Mouse (Mus musculus) testis, adult 2 months (tissue): ENCODE data around the gene Itpr3. TPM values are rescaled to one million over a fixed set of nuclear protein-coding genes. Genes with fewer than 3 reads are reported as not detected.

Source experiments
- H3K27ac ChIP-seq: fragments of 200-500 bp; 2 replicates; pipeline ENCODE4 v1.5.1; 2012; ENCODE audit warnings: low read depth, low read length; ENCODE audit not compliant: control insufficient read depth, insufficient read depth
- H3K27me3 ChIP-seq: fragments of 200-500 bp; 2 replicates; pipeline ENCODE4 v1.6.1; 2012; ENCODE audit warnings: mild to moderate bottlenecking, low read length, moderate library complexity; ENCODE audit not compliant: control insufficient read depth, insufficient read depth
- H3K36me3 ChIP-seq: fragments of 200-500 bp; 2 replicates; pipeline ENCODE4 v1.6.1; 2012; ENCODE audit warnings: mild to moderate bottlenecking, low read length; ENCODE audit not compliant: control insufficient read depth, insufficient read depth
- H3K4me1 ChIP-seq: fragments of 200-500 bp; 2 replicates; pipeline ENCODE4 v1.6.1; 2012; ENCODE audit warnings: low read length; ENCODE audit not compliant: control insufficient read depth, insufficient read depth
- H3K4me3 ChIP-seq: fragments of 200-500 bp; 2 replicates; pipeline ENCODE4 v1.5.1; 2012; ENCODE audit warnings: low read depth, mild to moderate bottlenecking, low read length, moderate library complexity, mixed read lengths; ENCODE audit not compliant: control insufficient read depth
- CTCF ChIP-seq: fragments of 200-500 bp; IDR thresholded peaks from 2 replicates; pipeline ENCODE4 v1.5.1; 2012; ENCODE audit warnings: low read depth, mild to moderate bottlenecking, inconsistent platforms, low read length, moderate library complexity; ENCODE audit not compliant: control insufficient read depth, insufficient read depth, insufficient replicate concordance
- POLR2A ChIP-seq: fragments of 200-500 bp; IDR thresholded peaks from 2 replicates; pipeline ENCODE4 v1.6.1; 2012; ENCODE audit warnings: low read depth, mild to moderate bottlenecking, inconsistent platforms, low read length, moderate library complexity; ENCODE audit not compliant: control insufficient read depth
- polyA plus RNA-seq: library from polyadenylated mRNA; depleted of rRNA; stranded (reverse); fragments of >200 nt; gene quantifications from 2 replicates; pipeline ENCODE4 v1.2.3, GENCODE M21; 2012

Itpr3 gene
- polyA plus RNA-seq, 1 experiment: 32.7 TPM

DNA sequence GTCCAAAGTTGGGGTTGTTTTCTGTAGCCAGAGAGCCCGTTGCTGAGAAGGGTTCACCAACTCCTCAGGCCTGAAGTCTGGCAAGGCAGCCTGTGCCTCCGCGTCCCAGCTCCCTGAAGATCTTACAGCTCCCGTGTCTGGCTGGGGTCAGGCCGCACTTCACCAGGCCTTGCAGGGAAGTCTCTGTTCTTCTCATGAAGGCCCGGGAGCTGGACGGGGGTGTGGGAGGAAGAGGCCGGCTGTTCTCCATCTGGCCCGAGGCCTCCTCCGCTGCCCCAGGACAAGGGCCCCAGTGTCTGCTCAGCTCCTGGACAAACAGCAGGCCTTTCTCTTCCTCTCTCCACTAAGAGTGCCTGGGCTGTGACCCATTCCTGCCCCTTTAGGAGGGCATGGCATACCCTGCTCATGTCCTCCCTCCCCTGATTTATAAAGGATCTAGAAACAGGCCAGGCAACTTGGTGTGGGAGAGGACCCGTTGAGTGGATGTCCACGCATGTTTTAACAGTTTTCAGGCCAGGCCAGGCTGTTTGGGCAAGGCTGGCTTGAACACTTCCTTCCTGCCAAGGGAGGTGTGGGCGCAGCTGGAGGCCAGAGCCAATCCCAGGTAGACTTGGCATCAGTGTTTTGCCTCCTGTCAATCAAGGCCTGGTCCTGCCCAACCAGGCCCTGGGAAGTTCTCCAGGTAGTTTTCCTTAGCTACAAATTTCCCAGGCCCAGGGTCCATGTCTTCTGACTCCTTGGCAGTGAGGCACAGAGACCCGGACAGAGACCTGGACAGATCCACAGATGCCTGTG lies 8.5 kb upstream of the Itpr3 start:
- H3K4me3 ChIP-seq: no peak overlapping the region
- peak overlapping the region; percentile 81 for H3K27ac ChIP-seq
- TF ChIP-seq CTCF: no peak
- no peak; the same call in 1 of the 2 replicates for TF ChIP-seq POLR2A

DNA sequence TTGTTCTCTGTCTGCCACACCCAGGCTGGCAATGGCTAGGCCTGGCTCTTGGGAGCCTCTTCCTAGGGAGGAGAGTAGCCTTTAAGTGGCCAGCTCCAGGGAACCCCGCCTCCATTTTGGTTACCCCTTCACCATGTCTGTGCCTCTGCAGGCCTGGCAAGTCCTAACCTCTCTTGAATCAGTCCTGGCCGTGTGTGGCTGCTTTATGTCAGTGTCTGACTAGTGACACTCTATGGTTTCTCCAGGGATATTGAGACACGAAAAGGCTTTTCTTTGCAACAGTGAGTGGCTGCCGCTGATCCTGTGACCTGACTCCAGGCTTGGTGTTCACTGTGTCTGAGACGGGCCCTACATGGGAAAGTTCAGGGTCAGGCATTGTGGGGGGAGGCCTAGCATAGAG lies 6.3 kb upstream of the Itpr3 start:
- Histone ChIP-seq H3K4me1 (peaks cover 25% of the 10 kb centered on the region), H3K36me3 (no peaks in the 10 kb centered on the region), H3K4me3 (no peak overlapping the region), H3K27ac (no peak overlapping the region), H3K27me3 (no peaks in the 10 kb centered on the region)
- TF ChIP-seq CTCF (no peak), POLR2A (no peak)

More for the DNA sequence above, 8.5 kb upstream of the Itpr3 start:
- Histone ChIP-seq H3K36me3 (no peaks in the 10 kb centered on the region), H3K27me3 (no peaks in the 10 kb centered on the region), H3K4me1 (peaks cover 25% of the 10 kb centered on the region)

DNA sequence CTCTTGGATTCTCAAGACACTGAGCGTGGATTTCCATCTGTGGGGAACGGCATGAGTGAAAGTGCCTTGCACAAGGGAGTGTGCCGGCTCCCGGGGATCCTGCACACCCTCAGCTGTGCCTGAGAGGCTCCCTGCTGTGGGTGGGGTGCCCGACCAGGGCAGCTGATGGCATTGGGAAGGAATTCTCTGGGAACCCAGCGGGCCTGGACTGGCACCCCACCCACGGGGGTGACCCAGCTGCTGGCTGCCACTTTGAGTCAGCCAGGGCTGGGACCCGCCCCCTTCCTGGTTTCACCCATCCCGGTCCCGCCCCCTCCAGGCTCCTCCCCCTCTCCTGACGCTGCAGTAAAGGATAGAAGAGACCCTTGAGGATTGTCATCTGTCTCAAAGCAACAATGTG lies 5.6 kb upstream of the Itpr3 start:
- Histone ChIP-seq H3K27ac (no peak overlapping the region), H3K4me1 (peaks cover 23% of the 10 kb centered on the region), H3K27me3 (no peaks in the 10 kb centered on the region), H3K36me3 (no peaks in the 10 kb centered on the region), H3K4me3 (no peak overlapping the region)
- TF ChIP-seq POLR2A: no peak
- no peak for TF ChIP-seq CTCF

GRCm38 (mm10) chr17:27056170-27056569 lies 934 bp upstream of the Itpr3 start:
- H3K27ac ChIP-seq: peak overlapping the region; percentile 37; the same call in 1 of the 2 replicates

DNA sequence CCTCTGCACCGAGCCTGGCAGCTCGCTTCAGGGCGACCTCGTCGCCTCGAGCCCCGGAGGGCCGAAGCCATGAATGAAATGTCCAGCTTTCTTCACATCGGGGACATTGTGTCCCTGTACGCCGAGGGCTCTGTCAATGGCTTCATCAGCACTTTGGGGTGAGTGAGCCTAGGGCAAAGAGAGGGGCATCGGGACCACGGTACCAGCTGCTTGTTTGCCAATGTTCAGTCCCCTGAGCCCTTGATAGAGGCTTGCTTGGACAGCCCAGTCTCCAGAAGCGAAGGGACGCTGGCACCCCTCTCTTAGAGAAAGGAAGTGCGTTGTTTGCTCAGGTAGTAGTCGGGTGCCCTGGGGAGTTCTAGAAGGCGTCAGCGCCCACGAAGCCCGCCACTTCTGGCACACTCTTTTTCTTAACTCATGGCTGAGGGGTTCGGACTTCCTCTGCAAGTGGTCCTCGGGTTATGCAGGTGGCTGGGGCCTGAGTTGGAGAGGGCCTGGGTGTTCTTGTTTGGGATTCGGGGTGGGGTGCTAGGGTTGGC lies 482 bp downstream of the Itpr3 start:
- Histone ChIP-seq H3K27me3 (no peaks in the 10 kb centered on the region), H3K4me3 (peak overlapping the region; percentile 83), H3K27ac (no peak overlapping the region), H3K4me1 (peaks cover 2% of the 10 kb centered on the region), H3K36me3 (no peaks in the 10 kb centered on the region)
- TF ChIP-seq CTCF: no peak
- TF ChIP-seq POLR2A: no peak

More at GRCm38 (mm10) chr17:27056170-27056569, 934 bp upstream of the Itpr3 start:
- Histone ChIP-seq H3K27me3 (no peaks in the 10 kb centered on the region), H3K36me3 (no peaks in the 10 kb centered on the region), H3K4me1 (peaks cover 8% of the 10 kb centered on the region), H3K4me3 (no peak overlapping the region)
- no peak for TF ChIP-seq POLR2A
- TF ChIP-seq CTCF: no peak

- H3K27ac ChIP-seq: no peak overlapping the region
- peaks cover 2% of the 10 kb centered on the region for H3K4me1 ChIP-seq
- H3K27me3 ChIP-seq: no peaks in the 10 kb centered on the region
- TF ChIP-seq CTCF: no peak
- no peak for TF ChIP-seq POLR2A
- no peaks in the 10 kb centered on the region for H3K36me3 ChIP-seq
- no peak overlapping the region for H3K4me3 ChIP-seq
Measured at GRCm38 (mm10) chr17:27060698-27061097, 3.6 kb downstream of the Itpr3 start.

DNA sequence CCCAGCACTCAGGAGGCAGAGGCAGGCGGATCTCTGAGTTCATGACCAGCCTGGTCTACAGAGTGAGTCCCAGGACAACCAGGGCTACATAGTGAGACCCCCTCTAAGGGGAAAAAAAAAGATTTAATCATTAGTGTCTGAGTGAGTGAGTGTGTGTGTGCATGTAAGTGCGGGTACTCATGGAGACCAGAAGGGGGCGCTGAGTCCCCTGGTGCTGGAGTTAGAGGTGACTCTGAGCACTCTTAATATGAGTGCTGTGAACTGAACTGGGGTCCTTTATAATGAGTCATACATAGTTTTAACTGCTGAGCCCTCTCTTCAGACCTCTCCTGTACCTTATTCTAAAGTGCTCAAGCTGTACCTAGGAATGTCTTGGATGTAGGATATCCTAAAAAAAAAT lies 4.6 kb downstream of the Itpr3 start:
- Histone ChIP-seq H3K4me3 (no peak overlapping the region), H3K4me1 (peaks cover 2% of the 10 kb centered on the region), H3K27ac (no peak overlapping the region), H3K27me3 (no peaks in the 10 kb centered on the region), H3K36me3 (no peaks in the 10 kb centered on the region)
- TF ChIP-seq CTCF (peak; percentile 51; the same call in 1 of the 2 replicates), POLR2A (no peak)
